Mouse (Mus musculus) C2C12 (cell line): ENCODE data around the gene Commd8.

ENCODE experiments used
- CTCF ChIP-seq: IDR thresholded peaks from one replicate; pipeline ENCODE4 v1.5.1; 2011; ENCODE audit not compliant: control insufficient read depth, insufficient read depth, insufficient read length
- MAX ChIP-seq: IDR thresholded peaks from one replicate; pipeline ENCODE4 v1.6.1; 2011; ENCODE audit warnings: mild to moderate bottlenecking, control low read depth
- MYOD1 ChIP-seq: IDR thresholded peaks from one replicate; pipeline ENCODE4 v1.6.1; 2011; ENCODE audit warnings: low read depth; ENCODE audit not compliant: control insufficient read depth, insufficient read length

GRCm38 (mm10) chr5:72175050-72175449, 7.1 kb upstream of the Commd8 start:
- no peak for TF ChIP-seq CTCF
- no peak for TF ChIP-seq MAX
- TF ChIP-seq MYOD1: no peak
